Mouse (Mus musculus) gastrocnemius, postnatal 25 days (tissue): ENCODE data around the gene Spop. TPM values are rescaled to one million over a fixed set of nuclear protein-coding genes. Genes with fewer than 3 reads are reported as not detected.
A peak's percentile ranks its signal among the peaks of the same experiment; 100 is the strongest.
"Not testable (repeated sequence)": the region's sequence is repeated elsewhere in the genome, so short reads cannot be mapped to it uniquely, and the experiment has no call there.

ENCODE experiments used
- DNase-seq: peaks from one replicate; pipeline ENCODE4 v3.0.0; 2022
- total RNA-seq, 2 experiments: library from RNA; stranded (reverse); gene quantifications; 1 replicate in 1 of 2; 2 replicates in 1 of 2; pipeline ENCODE4 v1.2.3; 2021

Gene Spop
- total RNA-seq, 2 experiments from 2014 or later = 176 to 216 TPM

DNA sequence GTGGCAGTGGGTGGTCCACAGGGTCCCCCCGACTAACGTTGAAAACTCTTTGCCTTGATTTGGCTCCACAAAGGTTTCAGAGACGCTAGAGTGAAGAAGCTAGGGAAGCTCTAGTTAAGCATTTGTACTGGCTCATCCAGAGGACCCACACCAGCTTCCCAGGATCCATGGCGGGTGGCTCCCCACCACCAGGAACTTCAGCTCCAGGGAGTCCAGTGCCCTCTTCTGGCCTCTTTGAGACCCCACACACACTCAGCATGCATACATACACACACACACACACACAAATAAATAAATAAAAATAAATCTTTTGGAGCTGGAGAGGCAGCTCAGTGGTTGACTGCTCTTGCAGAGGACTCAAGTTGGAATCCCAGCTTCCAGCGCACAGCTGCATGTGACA is 84.0 kb downstream of the Spop start:
- DNase-seq = no peak

DNA sequence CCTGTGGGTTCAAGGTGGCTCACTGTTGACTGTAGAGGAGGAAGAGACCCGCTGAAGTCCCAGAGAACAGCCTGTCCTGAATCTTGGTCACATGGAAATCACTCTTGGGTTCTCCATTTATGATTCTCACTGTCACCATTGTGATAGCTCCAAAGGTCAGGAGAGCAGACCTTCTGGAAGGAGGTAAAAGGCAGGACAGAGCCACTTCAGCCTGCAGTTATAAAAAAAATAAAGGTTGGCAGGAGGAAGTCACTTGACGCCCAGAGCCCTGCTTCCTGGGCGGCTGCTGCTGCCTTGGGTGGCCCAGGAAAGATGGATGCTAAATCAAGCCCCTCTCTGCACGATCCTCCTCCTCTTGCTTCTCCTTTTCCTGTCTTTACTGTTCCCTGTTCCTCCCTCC is 86.5 kb downstream of the Spop start:
- no peak for DNase-seq

DNA sequence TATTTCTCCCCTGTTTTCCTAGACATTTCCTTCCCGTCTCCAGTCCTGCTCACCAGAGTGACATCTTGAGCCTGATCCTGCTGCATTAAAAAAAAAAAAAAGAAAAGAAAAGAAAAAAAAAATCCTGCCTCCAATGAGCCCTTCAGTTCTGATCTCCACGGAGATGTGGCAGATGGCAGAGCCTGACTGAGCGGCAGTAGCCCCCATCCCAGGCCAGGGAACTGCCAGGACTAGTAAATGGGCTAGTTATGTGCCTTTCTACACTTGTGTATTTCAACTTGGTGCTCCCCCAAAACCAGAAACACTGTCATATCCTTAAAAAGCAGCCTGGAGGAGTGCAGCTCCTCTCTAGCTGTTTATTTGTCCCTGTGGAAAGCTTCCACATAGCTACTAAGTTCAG is 87.0 kb downstream of the Spop start:
- no peak for DNase-seq

DNA sequence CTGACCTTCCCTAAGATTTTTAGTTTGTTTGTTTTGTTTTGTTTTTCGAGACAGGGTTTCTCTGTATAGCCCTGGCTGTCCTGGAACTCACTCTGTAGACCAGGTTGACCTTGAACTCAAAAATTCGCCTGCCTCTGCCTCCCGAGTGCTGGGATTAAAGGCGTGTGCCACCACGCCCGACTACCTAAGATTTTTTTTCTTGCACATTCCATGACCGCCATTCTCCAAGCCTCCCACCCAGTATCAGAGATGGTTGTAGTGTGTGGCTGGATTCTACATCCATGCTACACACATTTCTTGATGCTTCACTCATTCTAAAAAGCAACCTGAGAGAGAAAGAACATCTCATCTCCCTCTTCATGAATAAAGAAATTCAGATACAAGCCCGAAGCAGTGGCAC is 87.9 kb downstream of the Spop start:
- not testable (repeated sequence) for DNase-seq

DNA sequence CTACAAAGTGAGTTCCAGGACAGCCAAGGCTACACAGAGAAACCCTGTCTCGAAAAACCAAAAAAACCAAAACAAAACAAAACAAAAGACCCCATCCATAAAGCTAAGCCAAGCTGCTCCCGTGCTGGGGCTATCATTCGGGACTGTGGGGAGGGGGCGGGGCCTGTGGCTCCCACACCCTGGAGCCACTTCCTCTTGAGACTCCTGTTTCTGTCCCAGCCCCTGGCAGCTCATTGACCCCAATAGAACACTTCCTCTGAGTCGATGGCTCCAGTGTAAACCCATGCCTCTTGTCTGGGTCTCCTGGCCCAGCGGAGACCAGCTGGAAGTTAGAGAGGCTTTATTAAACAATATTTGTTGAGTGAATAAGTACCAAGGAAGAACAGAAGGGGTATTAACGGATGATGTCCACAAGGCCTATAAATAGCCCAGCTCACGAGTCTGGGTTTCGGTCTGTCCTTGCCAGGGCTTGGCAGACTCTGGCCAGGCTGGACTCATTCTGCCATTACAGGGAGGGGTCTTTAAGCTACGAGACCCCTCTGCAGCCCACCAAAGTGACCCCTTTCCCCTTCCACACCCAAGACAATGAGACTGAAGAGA is 89.8 kb downstream of the Spop start:
- DNase-seq = no peak

DNA sequence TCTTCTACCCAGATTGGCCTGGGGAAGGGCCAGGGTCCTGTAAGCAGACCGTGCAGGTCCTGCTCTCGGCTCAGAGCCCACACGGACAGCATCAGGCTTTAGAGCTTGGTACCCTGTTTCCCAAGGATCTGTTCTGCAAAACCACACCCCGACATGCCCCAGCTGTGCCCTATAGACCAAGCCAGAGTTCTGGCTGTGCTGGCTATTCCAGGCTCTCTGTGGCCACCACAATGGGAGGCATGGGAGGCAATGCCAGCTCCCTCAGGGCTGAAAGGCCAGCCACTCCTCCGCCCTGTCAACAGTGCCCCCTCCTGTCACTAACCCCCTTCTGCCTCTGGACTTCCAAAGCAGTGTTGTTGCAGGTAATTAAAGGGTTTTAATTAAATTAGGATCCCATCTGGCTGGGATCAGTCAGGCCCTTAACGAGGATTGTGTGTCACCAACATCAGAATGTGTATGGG is 90.4 kb downstream of the Spop start:
- DNase-seq = no peak

DNA sequence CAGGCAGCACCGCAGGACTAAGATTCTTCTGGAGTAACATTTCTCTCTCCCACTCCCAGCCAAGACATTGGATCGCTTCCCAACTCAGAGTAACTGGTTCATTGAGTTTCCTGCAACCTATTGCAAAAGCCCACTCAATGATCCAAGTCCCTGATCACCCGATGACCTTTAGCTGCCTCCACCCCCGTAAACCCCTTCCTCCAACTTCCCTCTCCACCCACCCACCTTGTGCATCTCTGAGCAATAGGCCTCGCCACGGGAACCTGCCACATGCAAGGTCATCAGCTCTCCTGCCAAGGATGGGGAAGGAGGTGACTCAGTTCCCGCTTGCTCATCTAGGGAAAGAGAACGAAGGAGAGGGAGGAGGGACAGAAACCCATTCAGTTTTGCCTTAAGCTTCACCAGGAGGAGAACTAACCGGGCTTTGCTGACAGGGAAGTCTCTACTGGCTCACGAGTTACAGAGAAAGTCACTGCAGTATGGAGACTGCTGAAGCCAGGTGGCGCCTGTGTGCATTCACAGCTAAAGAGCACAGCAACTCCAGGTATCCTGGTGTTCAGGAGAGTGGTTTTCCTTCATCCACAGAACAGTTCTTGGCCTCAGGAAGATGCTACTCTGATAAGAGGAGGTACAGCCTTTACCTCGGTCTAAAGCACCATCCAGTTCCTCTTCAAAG is 93.3 kb downstream of the Spop start:
- DNase-seq = no peak

DNA sequence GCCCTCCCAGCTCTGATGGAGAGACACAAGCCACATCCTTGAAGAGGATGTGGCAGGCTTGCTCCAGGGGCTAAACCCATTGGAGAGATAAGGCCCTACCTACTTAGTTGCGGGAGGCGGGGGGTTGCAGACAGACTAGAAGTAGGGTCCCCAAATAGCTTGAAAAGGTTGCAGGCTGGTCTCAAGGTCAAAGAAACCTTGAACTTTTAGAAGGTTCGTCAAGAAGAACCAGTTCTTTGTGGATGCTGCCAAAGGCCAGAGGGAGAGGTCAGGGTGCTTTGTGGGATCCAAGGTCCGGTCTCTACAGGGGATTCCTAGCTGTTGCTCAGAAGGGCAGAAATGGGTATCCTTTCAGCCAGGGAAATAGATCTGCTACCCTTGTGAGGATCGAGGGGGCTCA is 93.9 kb downstream of the Spop start:
- no peak for DNase-seq

DNA sequence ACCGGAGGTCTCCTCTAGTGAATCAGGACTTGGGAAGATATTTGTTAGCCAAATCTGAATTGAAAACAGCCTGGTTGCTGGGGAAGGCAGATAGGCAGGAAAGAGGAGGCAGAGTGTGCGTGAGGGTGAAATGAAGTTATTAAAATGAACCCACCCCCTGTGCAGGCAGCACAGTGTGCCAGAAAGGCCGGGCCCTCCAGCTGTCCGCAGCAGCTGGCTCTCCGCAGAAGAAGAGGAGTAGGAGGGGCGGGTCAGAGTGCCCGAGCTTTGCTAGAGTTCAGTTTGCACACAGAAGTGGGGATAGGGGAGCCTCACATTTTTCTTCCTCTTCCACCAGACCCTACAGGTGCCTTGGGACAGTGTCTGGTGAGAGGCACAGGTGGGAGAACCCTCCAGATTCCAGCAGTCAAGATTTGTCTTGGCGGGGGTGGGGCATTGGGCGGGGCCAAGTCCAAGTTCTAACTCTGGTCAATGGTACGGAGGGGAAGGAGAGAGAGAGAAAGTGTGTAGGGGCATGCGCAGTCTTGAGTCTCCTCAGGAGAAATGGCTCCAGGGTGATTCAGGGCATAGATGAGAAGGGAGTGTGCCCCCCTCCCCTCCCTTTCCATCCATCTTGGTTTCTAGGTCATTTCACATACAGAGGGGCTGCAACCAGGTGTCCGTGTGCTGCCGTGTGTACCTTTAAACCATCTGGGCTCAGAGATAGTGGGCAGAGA is 94.5 kb downstream of the Spop start:
- no peak for DNase-seq

DNA sequence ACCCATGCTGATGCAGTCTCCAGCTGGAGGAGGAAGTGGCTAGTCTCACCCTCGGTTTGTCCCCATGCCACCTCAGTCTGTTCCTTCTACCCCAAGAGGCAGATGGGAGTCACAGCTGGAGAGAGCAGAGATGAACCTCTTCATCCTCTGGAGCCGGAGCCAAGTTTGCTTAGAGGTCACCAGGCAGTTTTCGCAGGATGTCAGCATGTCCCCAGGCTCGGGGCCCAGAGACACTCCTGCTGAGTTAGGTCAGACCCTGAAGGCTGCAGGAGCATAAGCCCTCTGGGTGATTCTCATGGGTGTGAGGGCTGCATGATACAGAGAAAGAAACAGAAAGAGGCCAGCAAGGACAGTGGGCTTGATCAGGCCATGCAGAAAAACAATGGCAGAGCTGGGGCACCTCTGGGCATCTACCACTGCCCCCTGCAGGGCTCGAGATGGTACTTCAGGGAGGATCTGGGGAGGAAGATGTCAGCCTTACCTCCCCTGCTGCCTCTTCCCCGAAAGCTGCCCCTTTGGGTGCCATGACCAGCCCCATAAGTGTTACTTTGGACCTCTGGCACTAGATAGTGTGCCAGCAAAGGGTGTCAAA is 95.3 kb downstream of the Spop start:
- no peak for DNase-seq

DNA sequence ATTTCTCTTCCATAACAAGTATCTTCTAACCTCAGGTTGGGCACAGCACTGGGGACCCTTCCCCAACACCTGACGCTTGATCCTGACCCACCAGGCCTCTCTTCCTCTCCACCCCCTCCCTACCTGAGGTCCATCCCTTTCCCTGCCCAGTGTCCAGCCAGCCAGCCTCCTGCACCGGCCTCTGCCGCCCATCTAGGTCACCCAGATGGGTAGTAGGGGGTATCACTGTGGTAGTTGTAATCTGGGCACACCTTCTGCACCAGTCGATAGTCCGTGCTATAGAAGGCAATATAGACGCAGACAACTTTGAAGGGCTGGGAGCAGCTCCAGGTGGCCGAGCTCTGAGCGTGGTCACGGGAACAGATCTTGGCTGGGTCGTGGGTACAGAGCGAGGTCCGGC is 96.8 kb downstream of the Spop start:
- no peak for DNase-seq

DNA sequence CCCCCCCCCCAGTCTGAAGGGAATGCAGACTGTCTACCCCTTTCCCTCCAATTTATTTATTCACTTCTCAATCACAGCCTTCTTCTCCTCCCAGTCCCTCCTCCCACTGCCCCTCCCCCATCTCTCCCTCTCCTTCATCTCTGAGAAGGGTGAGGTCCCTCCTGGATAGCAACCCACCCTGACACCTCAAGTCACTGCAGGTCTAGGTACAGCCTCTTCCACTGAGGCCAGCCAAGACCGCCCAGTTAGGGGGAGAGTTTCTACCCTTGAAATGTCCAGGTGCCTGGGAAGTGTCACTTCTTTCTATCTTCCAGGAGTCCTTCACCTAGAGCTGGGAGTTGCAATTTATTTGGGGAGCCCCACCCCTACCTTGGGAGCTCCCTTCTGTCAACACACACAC is 98.0 kb downstream of the Spop start:
- no peak for DNase-seq

DNA sequence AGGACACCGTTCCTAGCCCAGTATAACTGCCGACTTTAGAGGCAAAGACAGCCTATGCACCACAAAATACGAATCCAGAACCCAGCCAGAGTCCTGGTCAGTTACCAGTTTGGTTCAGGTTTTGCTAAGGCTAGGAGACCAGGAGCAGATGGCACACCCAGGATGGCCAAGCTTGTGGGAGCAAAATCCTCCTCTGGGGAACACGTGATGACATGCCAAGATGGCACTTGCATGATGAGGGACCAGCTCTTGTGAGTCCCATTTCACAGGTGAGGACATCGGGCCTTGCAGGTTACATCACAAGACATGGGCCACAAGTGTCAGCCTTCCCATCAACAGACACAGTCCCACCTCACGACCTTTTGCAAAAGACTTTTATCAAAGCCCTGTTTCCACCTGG is 98.5 kb downstream of the Spop start:
- no peak for DNase-seq

DNA sequence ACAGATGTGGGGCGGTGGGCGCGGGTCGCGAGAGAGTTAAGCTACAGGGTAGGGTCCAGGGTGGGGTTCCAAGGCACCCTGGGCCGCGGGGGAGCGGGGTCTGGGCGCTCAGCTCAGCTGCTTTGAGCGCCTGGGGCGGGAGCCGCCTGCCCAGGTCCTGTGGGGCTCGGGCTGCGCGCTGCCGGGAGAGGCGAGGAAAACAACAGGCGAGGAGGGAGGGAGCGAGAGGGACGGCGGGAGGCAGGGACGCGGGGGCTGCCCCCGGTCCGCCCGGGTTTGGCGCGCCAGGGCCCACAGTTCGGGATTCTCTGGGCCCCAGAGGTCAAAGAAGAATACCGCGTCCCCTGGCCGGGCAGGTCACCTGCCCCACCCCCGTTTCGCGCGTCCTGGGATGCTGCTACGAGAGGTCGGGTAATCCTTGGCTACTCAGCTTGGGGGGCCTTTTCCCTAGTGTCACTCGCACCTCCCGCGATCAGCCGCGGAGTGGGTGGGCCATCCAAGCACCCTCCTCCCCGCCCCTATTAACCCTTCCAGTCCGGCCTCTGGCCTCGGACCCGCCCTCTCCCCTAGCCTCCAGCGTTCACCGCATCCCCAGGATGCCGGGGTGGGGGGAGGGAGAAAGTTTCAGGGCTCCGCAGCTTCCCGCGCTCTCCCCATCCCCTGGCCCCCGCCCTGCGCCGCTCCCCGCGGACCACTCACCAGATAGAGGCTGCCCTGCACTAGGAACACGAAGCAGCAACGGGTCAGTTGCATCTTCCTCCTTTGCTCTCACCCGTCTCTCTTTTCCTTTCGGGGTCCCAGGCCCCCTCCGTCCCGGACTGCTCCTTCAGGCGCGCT is 99.8 kb downstream of the Spop start:
- DNase-seq = no peak

DNA sequence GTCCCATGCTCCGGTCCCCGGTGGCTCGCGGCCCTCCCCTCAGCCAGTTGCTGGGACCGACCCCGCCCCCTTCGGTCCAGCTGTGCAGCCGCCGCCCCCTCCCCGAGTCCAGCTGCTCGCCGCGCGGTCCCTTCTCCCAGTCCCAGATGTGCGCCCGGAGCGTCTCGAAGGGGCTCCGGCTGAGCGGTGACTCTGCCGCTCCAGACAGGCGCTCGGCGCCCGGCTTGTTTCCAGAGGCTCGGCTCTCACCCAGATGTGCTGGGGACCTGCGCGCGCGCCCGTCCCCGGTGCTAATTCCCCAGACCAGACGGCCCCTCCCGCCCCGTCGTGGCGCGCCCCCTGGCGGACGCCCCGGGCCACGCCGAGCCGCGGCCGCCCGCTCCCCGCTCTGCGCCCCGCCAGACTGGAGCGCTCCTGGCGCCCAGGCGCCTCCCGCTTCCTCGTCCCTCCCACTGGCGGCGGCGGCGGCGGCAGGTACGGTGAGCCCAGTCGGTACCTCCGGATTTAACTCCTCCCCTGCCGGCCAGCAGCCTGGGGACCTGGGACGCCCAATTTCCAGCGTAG is 100.5 kb downstream of the Spop start, which contains the start of gene Nxph3:
Gene Nxph3 (minus strand): TSS at position 273 of the 564 bp plus-strand sequence.
- peak; percentile 76 for DNase-seq

DNA sequence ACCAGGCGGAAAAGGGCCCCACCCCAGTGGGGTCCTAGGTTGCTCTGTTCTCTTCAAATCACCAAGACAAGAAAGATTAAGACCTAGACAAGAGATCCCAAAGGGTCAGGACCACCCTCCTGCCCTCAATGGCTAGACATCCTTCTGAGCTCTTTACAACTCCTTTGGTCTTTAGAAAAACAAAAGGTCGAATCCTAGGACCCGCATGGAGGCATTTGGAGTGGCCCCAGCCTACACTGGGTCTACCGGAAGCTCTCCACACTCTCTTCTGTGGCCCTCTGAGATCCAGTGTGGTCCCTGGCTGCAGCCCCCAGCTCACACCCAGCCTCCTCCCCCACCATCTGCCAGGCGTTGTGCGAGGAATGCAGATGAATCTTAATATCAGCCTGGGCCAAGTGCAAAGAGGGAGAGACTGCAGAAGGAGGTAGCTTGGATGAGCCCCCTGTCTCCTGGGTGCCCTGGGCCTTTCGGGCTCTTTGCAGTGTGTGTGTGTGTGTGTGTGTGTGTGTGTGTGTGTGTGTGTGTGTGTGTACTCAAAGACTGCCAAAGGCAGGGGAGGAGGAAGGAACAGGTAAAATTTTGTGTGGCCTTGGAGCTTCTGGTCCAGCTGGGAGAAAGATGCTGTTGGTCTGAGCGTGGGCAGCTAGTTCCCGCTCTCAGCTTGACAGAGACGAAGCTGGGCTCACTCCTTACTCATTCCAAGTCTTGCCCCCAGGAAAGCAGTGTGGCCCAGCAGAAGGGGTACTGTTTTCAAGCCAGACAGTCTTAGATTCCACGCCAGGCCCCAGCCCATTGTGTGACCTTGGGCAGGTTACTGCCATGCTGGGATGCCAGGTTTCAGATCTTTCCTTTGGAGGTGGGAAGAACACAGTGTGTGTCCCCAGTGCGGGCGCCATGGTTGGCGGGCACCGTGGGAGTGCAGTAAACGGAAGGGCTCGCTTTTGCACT is 101.8 kb downstream of the Spop start:
- no peak for DNase-seq

DNA sequence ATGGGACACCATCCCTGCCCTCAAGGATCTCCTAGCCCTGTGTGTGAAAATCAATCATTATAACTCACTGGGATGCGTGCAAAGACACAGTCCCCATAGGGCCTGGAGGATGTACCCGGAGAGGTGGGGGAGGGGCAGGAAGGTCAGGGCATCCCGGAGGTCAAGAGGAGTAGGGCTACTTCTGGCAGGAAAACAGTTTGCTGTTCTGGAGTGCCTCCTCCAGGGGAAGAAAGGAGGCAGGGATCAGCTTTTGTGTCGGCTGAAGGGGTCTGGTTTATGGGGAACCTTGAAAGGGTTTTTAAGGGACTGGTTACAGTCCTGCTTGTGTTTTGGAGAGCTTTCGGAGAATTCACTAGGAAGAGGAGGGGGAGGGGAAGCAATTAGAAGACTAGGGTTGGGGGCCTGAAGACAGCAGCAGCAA is 102.6 kb downstream of the Spop start:
- no peak for DNase-seq

DNA sequence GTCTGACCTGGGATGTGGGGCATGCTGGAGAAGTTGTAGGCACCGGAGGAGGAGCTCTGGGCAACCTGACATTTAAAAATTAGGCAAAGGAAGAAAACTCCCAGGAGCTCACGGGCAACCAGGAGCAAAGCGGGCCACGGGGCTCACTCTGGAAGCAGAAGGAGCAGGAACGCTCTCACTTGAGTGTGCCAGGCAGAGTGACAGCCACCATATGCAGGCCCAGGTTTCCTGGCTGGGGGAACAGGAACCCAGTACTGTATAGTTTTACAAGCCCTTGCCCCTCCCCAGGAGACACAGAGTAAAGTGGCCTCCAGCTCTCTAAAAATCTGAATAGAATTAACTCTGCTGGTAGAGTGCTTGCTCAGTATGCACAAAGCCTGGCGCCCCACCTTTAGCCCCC is 103.3 kb downstream of the Spop start:
- no peak for DNase-seq

DNA sequence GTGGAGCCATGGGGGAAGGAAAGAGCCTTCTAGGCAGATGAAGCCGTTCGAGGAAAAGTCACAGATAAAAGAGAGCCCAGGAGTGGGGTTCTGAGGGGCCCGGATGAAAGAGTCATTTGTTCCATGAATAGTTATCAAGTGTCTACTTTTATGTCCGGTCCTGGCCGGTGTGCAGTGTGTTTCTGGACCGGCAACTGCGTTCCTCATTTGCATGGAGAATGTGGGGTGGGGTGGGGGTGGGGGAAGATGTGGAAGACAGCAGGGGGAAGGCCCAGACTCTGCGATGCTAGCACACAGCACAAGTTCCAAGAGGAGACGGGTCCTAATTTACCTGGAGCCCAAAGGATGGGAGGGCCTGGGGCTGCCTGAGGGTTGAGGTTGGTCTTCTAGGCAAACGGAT is 105.4 kb downstream of the Spop start:
- no peak for DNase-seq

DNA sequence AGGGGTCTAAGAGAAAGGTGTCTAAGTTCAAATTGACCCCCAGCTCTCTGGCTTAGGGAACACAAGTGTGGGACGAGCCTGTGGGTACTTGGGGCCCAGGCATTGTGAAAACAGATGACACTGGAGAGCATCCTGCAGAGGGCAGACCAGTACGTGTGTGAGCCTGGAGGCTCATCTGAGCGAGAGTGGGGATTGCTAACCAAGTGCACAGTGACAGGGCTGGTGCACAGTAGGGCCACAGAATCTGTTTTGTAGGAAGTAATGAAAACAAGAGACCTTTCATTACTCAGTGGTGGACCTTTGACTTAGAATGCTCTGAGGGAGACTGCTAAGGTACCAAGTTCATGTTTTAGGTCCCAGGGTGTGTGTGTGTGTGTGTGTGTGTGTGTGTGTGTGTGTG is 106.1 kb downstream of the Spop start:
- DNase-seq = no peak
